ENCODE assay signal across 9 mouse cellular contexts in genomic region chr4:148495874-148496689, GRCm38 (mm10). TPM values are rescaled to one million over a fixed set of nuclear protein-coding genes. Genes with fewer than 3 reads are reported as not detected.
DNase-seq lines count a peak whose midpoint lies in the region; ATAC-seq lines count a peak whose summit lies in the region.
"Had no signal": no experiment of that assay in that cellular context is flagged by ENCODE, and none has a peak within 500 bp of the region (broad histone marks: within the 10 kb centered on the region; RNA-seq: fewer than 3 reads in every experiment).

No protein-coding gene starts in this region.

- H3K4me2 ChIP-seq in midbrain, embryonic 13.5 days (replicated peaks): no peak overlapping the region
- no peak overlapping the region for H3K4me2 ChIP-seq in hindbrain, embryonic 16.5 days (ENCODE audit: low read length)

- peak; percentile 11 for DNase-seq in adrenal gland, adult 2 months
- DNase-seq in adrenal gland, postnatal 4 days (ENCODE audit: low spot score in 2 of 2): no peak
- DNase-seq in midbrain, embryonic 10.5 days (ENCODE audit: low spot score): no peak
- peak; percentile 62 to 66 for DNase-seq in right cerebral cortex, adult 2 months (ENCODE audit: low spot score in 2 of 2)
- DNase-seq in embryo, embryonic 9.5 days (ENCODE audit: extremely low spot score): no peak
- no peak for DNase-seq in gastrocnemius, postnatal 36 days

- peaks cover 86% of the 10 kb centered on the region for H3K36me3 ChIP-seq in midbrain, embryonic 13.5 days
- peaks cover 96% of the 10 kb centered on the region for H3K36me3 ChIP-seq in midbrain, embryonic 10.5 days
- H3K36me3 ChIP-seq in hindbrain, embryonic 16.5 days (ENCODE audit: control insufficient read depth, insufficient read depth, low read length): peaks cover 22% of the 10 kb centered on the region

- no peaks in the 10 kb centered on the region for H3K9me3 ChIP-seq in midbrain, embryonic 13.5 days
- H3K9me3 ChIP-seq in midbrain, embryonic 10.5 days (replicated peaks): no peaks in the 10 kb centered on the region
- H3K9me3 ChIP-seq in hindbrain, embryonic 16.5 days (ENCODE audit: control insufficient read depth, low read length): no peaks in the 10 kb centered on the region
- H3K9me3 ChIP-seq: heart, embryonic 10.5 days had no signal

- no peak overlapping the region for H3K4me3 ChIP-seq in midbrain, embryonic 13.5 days (replicated peaks)
- no peak overlapping the region for H3K4me3 ChIP-seq in midbrain, embryonic 10.5 days
- H3K4me3 ChIP-seq in hindbrain, embryonic 16.5 days (ENCODE audit: low read length): no peak overlapping the region
- H3K4me3 ChIP-seq: heart, embryonic 10.5 days had no signal

- ATAC-seq in midbrain, embryonic 13.5 days: peak; percentile 70; the same call in 1 of the 2 replicates
- peak; percentile 85 for ATAC-seq in hindbrain, embryonic 16.5 days

- intact Hi-C loops in gastrocnemius, postnatal 36 days (cut with DNase I): no loop called here

- H3K27ac ChIP-seq in midbrain, embryonic 13.5 days: no peak overlapping the region; the same call in 1 of the 2 replicates
- no peak overlapping the region for H3K27ac ChIP-seq in midbrain, embryonic 10.5 days (replicated peaks)
- no peak overlapping the region for H3K27ac ChIP-seq in hindbrain, embryonic 16.5 days (ENCODE audit: low read depth, low read length)
- H3K27ac ChIP-seq: heart, embryonic 10.5 days had no signal

- H3K9ac ChIP-seq in midbrain, embryonic 13.5 days (replicated peaks): no peak overlapping the region
- no peak overlapping the region for H3K9ac ChIP-seq in hindbrain, embryonic 16.5 days (ENCODE audit: low read depth, low read length)

- no peaks in the 10 kb centered on the region for H3K27me3 ChIP-seq in midbrain, embryonic 13.5 days
- no peaks in the 10 kb centered on the region for H3K27me3 ChIP-seq in midbrain, embryonic 10.5 days (ENCODE audit: low read depth, poor library complexity, severe bottlenecking)
- H3K27me3 ChIP-seq in hindbrain, embryonic 16.5 days (replicated peaks; ENCODE audit: control insufficient read depth, insufficient read depth, low read length): no peaks in the 10 kb centered on the region

- WGBS in midbrain, embryonic 13.5 days: 84% methylated on average over 25 of the region's 25 CpGs
- 88% methylated on average over 25 of the region's 25 CpGs for WGBS in midbrain, embryonic 10.5 days
- 64% methylated on average over 25 of the region's 25 CpGs for WGBS in hindbrain, embryonic 16.5 days

- no peaks in the 10 kb centered on the region for H3K4me1 ChIP-seq in midbrain, embryonic 13.5 days (replicated peaks)
- no peaks in the 10 kb centered on the region for H3K4me1 ChIP-seq in midbrain, embryonic 10.5 days
- H3K4me1 ChIP-seq in hindbrain, embryonic 16.5 days (ENCODE audit: control insufficient read depth, insufficient read depth, low read depth, low read length): no peaks in the 10 kb centered on the region; the same call in none of the 2 replicates

RNA-seq across cellular contexts. Expression of gene Angptl7, which starts 4.2 kb away (rescaled TPM):
- 1 to 10 TPM in 1 of 2 experiments, under 1 TPM in 1; 0.43 to 1.7 TPM for total RNA-seq in adrenal gland, adult 2 months (2021)
- polyA plus RNA-seq in adrenal gland, adult 2 months (2012; rRNA removed): 0.18 TPM in 1 of 2 replicates, not detected in the other
- 1 to 10 TPM; 1.3 to 1.5 TPM for total RNA-seq in adrenal gland, postnatal 4 days (2021)
- polyA plus RNA-seq in midbrain, embryonic 13.5 days (2015; fragmentation: Nextera tagmentation; extraction: Ambion mirVana): 0.23 and 0.32 TPM in 2 replicates
- polyA plus RNA-seq in midbrain, embryonic 10.5 days (2016; fragmentation: Nextera tagmentation; extraction: Ambion mirVana): 0.16 and 0.21 TPM in 2 replicates
- 0.23 and 0.24 TPM in 2 replicates for polyA plus RNA-seq in hindbrain, embryonic 16.5 days (2015; fragmentation: Nextera tagmentation; extraction: Ambion mirVana)
- 10 to 100 TPM; 33.9 to 36.6 TPM for total RNA-seq in gastrocnemius, postnatal 36 days (2021)

RNA-seq across cellular contexts. Expression of gene Mtor, which starts 47.7 kb away (rescaled TPM):
- 10 to 100 TPM; 62.2 to 72.7 TPM for total RNA-seq in adrenal gland, adult 2 months (2021)
- polyA plus RNA-seq in adrenal gland, adult 2 months (2012; rRNA removed): 26.7 and 35.7 TPM in 2 replicates
- total RNA-seq in adrenal gland, postnatal 4 days (2021): 10 to 100 TPM; 66.3 to 67.1 TPM
- 25.9 and 27.3 TPM in 2 replicates for polyA plus RNA-seq in midbrain, embryonic 13.5 days (2015; fragmentation: Nextera tagmentation; extraction: Ambion mirVana)
- 20.8 and 25.6 TPM in 2 replicates for polyA plus RNA-seq in midbrain, embryonic 10.5 days (2016; fragmentation: Nextera tagmentation; extraction: Ambion mirVana)
- polyA plus RNA-seq in hindbrain, embryonic 16.5 days (2015; fragmentation: Nextera tagmentation; extraction: Ambion mirVana): 20.6 and 22.7 TPM in 2 replicates
- total RNA-seq in gastrocnemius, postnatal 36 days (2021): 10 to 100 TPM; 28.6 to 35.8 TPM

RNA-seq across cellular contexts. Expression of gene Ubiad1, which starts 51.5 kb away (rescaled TPM):
- 10 to 100 TPM; 16.0 to 22.3 TPM for total RNA-seq in adrenal gland, adult 2 months (2021)
- polyA plus RNA-seq in adrenal gland, adult 2 months (2012; rRNA removed): 25.4 and 30.2 TPM in 2 replicates
- total RNA-seq in adrenal gland, postnatal 4 days (2021): 10 to 100 TPM; 18.2 to 19.6 TPM
- 20.5 and 22.2 TPM in 2 replicates for polyA plus RNA-seq in midbrain, embryonic 13.5 days (2015; fragmentation: Nextera tagmentation; extraction: Ambion mirVana)
- 26.2 and 28.3 TPM in 2 replicates for polyA plus RNA-seq in midbrain, embryonic 10.5 days (2016; fragmentation: Nextera tagmentation; extraction: Ambion mirVana)
- 19.6 and 20.6 TPM in 2 replicates for polyA plus RNA-seq in hindbrain, embryonic 16.5 days (2015; fragmentation: Nextera tagmentation; extraction: Ambion mirVana)
- total RNA-seq in gastrocnemius, postnatal 36 days (2021): 10 to 100 TPM; 10.7 to 11.6 TPM

Comparison
In these comparisons a context has a peak if more than half of its experiments do, and no peak if none do; other contexts are left out.
1. DNase-seq: peak in adrenal gland, adult 2 months (single experiment) and right cerebral cortex, adult 2 months (2 of 2); none in adrenal gland, postnatal 4 days (0 of 2), midbrain, embryonic 10.5 days (single experiment), embryo, embryonic 9.5 days (single experiment) and gastrocnemius, postnatal 36 days (0 of 2).